Mouse (Mus musculus): Measurements from ENCODE around the gene Phkg1.

GRCm38 (mm10) chr5:129940281-129940680, 41.9 kb upstream of the Phkg1 start:
- no peak for TF ChIP-seq CTCF (IDR thresholded peaks at IDR 0.05; ENCODE audit: extremely low read depth, insufficient read depth, low read length)
- TF ChIP-seq POLR2A (IDR thresholded peaks at IDR 0.05; ENCODE audit: extremely low read depth, insufficient read depth, low read length) = no peak
